In the genomic region with DNA sequence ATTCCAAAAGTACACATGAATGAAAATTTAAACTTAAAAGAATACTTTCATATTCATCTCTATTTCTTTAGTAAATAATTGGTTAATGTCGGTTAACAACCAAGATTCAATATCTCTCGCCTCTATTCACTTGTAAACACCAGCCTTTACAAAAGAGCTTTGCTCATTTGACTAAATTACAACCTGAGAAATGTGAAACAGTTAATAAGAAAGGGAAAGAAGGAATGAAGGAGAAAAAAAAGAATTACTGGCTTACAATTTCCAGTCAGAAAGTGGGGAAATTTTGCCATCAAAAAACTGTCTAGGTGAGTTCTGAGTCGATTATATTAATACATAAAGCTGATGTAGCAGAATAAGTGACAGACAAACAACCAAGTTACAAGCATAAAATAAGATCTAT, we compare ENCODE assay signal across 13 mouse cellular contexts.
DNase-seq lines count a peak whose midpoint lies in the region; ATAC-seq lines count a peak whose summit lies in the region.
"Had no signal": no experiment of that assay in that cellular context is flagged by ENCODE, and none has a peak within 500 bp of the region (broad histone marks: within the 10 kb centered on the region; RNA-seq: fewer than 3 reads in every experiment).

No protein-coding gene starts in this region.

- no peak for DNase-seq in forebrain, embryonic 11.5 days (ENCODE audit: low spot score)
- no peak for DNase-seq in hindbrain, embryonic 10.5 days (ENCODE audit: low spot score)
- peak; percentile 90 for DNase-seq in midbrain, embryonic 11.5 days (ENCODE audit: low spot score, missing footprints)
- DNase-seq in left cerebral cortex, postnatal 14 days (ENCODE audit: low spot score in 2 of 2), result no peak
- no peak for DNase-seq in adrenal gland, adult 8-10 months
- DNase-seq in spleen, postnatal 14 days (ENCODE audit: low spot score in 2 of 2), result no peak
- DNase-seq: heart, adult 18-20 months had no signal

- ATAC-seq in forebrain, embryonic 11.5 days (replicated peaks; ENCODE audit: low FRiP score), result no peak
- no peak for ATAC-seq in forebrain, embryonic 15.5 days (replicated peaks)
- ATAC-seq in midbrain, embryonic 11.5 days (ENCODE audit: low FRiP score), result no peak
- ATAC-seq in neural tube, embryonic 14.5 days (ENCODE audit: low read depth), result no peak
- ATAC-seq: activated CD4-positive, CD25-positive, alpha-beta regulatory T cell, adult 4 months had no signal

- no peaks in the 10 kb centered on the region for H3K9me3 ChIP-seq in forebrain, embryonic 11.5 days (ENCODE audit: control insufficient read depth, low read length)
- H3K9me3 ChIP-seq in forebrain, embryonic 15.5 days, result no peaks in the 10 kb centered on the region
- no peaks in the 10 kb centered on the region for H3K9me3 ChIP-seq in hindbrain, embryonic 10.5 days
- no peaks in the 10 kb centered on the region for H3K9me3 ChIP-seq in midbrain, embryonic 11.5 days (ENCODE audit: control insufficient read depth, low read length)
- no peaks in the 10 kb centered on the region for H3K9me3 ChIP-seq in neural tube, embryonic 14.5 days (ENCODE audit: control insufficient read depth, low read length)
- H3K9me3 ChIP-seq: embryonic facial prominence, embryonic 12.5 days; lung, embryonic 15.5 days had no signal

- 15% methylated on average over 3 of the region's 3 CpGs for WGBS in forebrain, embryonic 11.5 days
- WGBS in forebrain, embryonic 15.5 days, result 28% methylated on average over 3 of the region's 3 CpGs
- WGBS in hindbrain, embryonic 10.5 days, result 14% methylated on average over 3 of the region's 3 CpGs
- WGBS in midbrain, embryonic 11.5 days, result 8% methylated on average over 3 of the region's 3 CpGs
- whole genome bisulfite sequencing in neural tube, embryonic 14.5 days, result 14% methylated on average over 3 of the region's 3 CpGs

- H3K27me3 ChIP-seq in forebrain, embryonic 11.5 days (ENCODE audit: control insufficient read depth, insufficient read depth, low read length), result no peaks in the 10 kb centered on the region
- H3K27me3 ChIP-seq in forebrain, embryonic 15.5 days, result no peaks in the 10 kb centered on the region
- H3K27me3 ChIP-seq in hindbrain, embryonic 10.5 days (ENCODE audit: insufficient read depth, poor library complexity, severe bottlenecking), result peaks cover 24% of the 10 kb centered on the region
- H3K27me3 ChIP-seq in midbrain, embryonic 11.5 days (ENCODE audit: control insufficient read depth, insufficient read depth, low read length), result no peaks in the 10 kb centered on the region
- no peaks in the 10 kb centered on the region for H3K27me3 ChIP-seq in neural tube, embryonic 14.5 days (ENCODE audit: control insufficient read depth, insufficient read depth, low read length)

- H3K4me2 ChIP-seq in forebrain, embryonic 11.5 days (ENCODE audit: low read depth, low read length, severe bottlenecking), result no peak overlapping the region
- no peak overlapping the region for H3K4me2 ChIP-seq in forebrain, embryonic 15.5 days (replicated peaks)
- peak overlapping the region; percentile 85 for H3K4me2 ChIP-seq in midbrain, embryonic 11.5 days
- peak overlapping the region; percentile 100 for H3K4me2 ChIP-seq in neural tube, embryonic 14.5 days (ENCODE audit: low read depth, low read length)
- H3K4me2 ChIP-seq: embryonic facial prominence, embryonic 12.5 days; lung, embryonic 15.5 days had no signal

- no peak overlapping the region for H3K9ac ChIP-seq in forebrain, embryonic 11.5 days (ENCODE audit: low read length)
- no peak overlapping the region for H3K9ac ChIP-seq in forebrain, embryonic 15.5 days (replicated peaks)
- no peak overlapping the region; the same call in 1 of the 2 replicates for H3K9ac ChIP-seq in midbrain, embryonic 11.5 days (ENCODE audit: low read length)
- H3K9ac ChIP-seq in neural tube, embryonic 14.5 days (replicated peaks; ENCODE audit: low read depth, low read length), result peak overlapping the region; percentile 99
- H3K9ac ChIP-seq: embryonic facial prominence, embryonic 12.5 days; lung, embryonic 15.5 days had no signal

- peaks cover 12% of the 10 kb centered on the region for H3K4me1 ChIP-seq in forebrain, embryonic 11.5 days (replicated peaks; ENCODE audit: control insufficient read depth, insufficient read depth, low read length)
- peaks cover 40% of the 10 kb centered on the region for H3K4me1 ChIP-seq in forebrain, embryonic 15.5 days
- H3K4me1 ChIP-seq in hindbrain, embryonic 10.5 days (replicated peaks), result peaks cover 41% of the 10 kb centered on the region
- peaks cover 20% of the 10 kb centered on the region for H3K4me1 ChIP-seq in midbrain, embryonic 11.5 days (ENCODE audit: control insufficient read depth, insufficient read depth, low read length)
- H3K4me1 ChIP-seq in neural tube, embryonic 14.5 days (ENCODE audit: control insufficient read depth, insufficient read depth, low read length), result peaks cover 11% of the 10 kb centered on the region

- no peaks in the 10 kb centered on the region for H3K36me3 ChIP-seq in forebrain, embryonic 11.5 days (ENCODE audit: control insufficient read depth, insufficient read depth, low read length)
- H3K36me3 ChIP-seq in forebrain, embryonic 15.5 days, result no peaks in the 10 kb centered on the region
- no peaks in the 10 kb centered on the region for H3K36me3 ChIP-seq in hindbrain, embryonic 10.5 days
- H3K36me3 ChIP-seq in midbrain, embryonic 11.5 days (ENCODE audit: control insufficient read depth, insufficient read depth, low read length), result no peaks in the 10 kb centered on the region
- no peaks in the 10 kb centered on the region for H3K36me3 ChIP-seq in neural tube, embryonic 14.5 days (ENCODE audit: control insufficient read depth, insufficient read depth, low read length)
- H3K36me3 ChIP-seq: embryonic facial prominence, embryonic 12.5 days; lung, embryonic 15.5 days had no signal

- H3K4me3 ChIP-seq in forebrain, embryonic 11.5 days (ENCODE audit: low read depth, low read length), result peak overlapping the region; percentile 52; the same call in 1 of the 2 replicates
- no peak overlapping the region for H3K4me3 ChIP-seq in forebrain, embryonic 15.5 days
- H3K4me3 ChIP-seq in hindbrain, embryonic 10.5 days, result peak overlapping the region; percentile 72
- peak overlapping the region; percentile 48 for H3K4me3 ChIP-seq in midbrain, embryonic 11.5 days (ENCODE audit: low read depth, low read length)
- peak overlapping the region; percentile 72 for H3K4me3 ChIP-seq in neural tube, embryonic 14.5 days (ENCODE audit: low read depth, low read length)
- H3K4me3 ChIP-seq: lung, embryonic 15.5 days; myocyte had no signal

- no peak overlapping the region for H3K27ac ChIP-seq in forebrain, embryonic 11.5 days (ENCODE audit: low read depth, low read length)
- H3K27ac ChIP-seq in forebrain, embryonic 15.5 days (replicated peaks), result no peak overlapping the region
- peak overlapping the region; percentile 99 for H3K27ac ChIP-seq in hindbrain, embryonic 10.5 days
- H3K27ac ChIP-seq in midbrain, embryonic 11.5 days (ENCODE audit: low read depth, low read length), result peak overlapping the region; percentile 100
- peak overlapping the region; percentile 100; the same call in 1 of the 2 replicates for H3K27ac ChIP-seq in neural tube, embryonic 14.5 days (ENCODE audit: low read depth, low read length)
- H3K27ac ChIP-seq: embryonic facial prominence, embryonic 12.5 days; lung, embryonic 15.5 days had no signal

- intact Hi-C loops in left cerebral cortex, postnatal 14 days (cut with DNase I), result no loop called here

Comparison
In these comparisons a context has a peak if more than half of its experiments do, and no peak if none do; other contexts are left out.
1. H3K27ac ChIP-seq: peak in hindbrain, embryonic 10.5 days (single experiment), midbrain, embryonic 11.5 days (single experiment) and neural tube, embryonic 14.5 days (single experiment); none in forebrain, embryonic 11.5 days (single experiment) and forebrain, embryonic 15.5 days (single experiment).
2. H3K4me2 ChIP-seq: peak in midbrain, embryonic 11.5 days (single experiment) and neural tube, embryonic 14.5 days (single experiment); none in forebrain, embryonic 11.5 days (single experiment) and forebrain, embryonic 15.5 days (single experiment).